Comparison of ENCODE assay signal across 26 mouse cellular contexts in the genomic region with DNA sequence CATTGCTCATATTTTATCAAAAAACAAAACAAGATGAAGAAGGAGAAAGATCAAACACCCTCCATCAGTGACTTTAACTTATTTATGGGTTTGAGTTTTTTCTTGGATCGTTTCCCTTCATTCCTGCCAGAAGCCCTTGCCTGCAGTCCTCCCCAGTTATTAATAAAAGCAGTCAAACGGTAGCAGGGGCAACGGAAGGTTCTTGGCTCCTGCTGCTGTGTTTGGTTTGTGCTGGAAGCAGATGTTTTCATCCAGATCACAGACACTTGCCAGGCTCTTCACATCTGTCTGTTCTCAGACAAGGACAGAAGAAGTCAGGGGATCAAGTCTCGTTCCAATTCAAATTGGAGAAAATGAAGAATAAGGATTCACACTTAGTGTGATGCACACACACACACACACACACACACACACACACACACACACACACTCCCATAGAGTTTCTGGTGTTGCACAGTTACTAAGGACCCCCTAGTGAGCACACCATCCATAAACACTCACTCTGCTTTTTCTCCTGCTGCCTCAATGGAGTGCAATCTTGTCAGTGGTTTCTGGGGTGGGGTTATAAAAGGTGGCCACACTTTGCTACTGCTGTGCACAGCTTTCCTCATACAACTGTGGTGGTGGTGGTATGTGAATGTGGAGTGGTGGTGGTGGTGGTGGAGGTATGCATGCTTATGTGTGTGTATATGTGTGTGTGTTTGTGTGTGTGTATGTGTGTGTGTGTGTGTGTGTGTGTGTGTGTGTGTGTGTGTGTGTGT.
DNase-seq lines count a peak whose midpoint lies in the region; ATAC-seq and TF ChIP-seq lines count a peak whose summit lies in the region.
"Had no signal": no experiment of that assay in that cellular context is flagged by ENCODE, and none has a peak within 500 bp of the region (broad histone marks: within the 10 kb centered on the region; RNA-seq: fewer than 3 reads in every experiment).

No protein-coding gene starts in this region.

- no peak for TF ChIP-seq POLR2A in liver, adult 2 months (IDR thresholded peaks at IDR 0.05; ENCODE audit: extremely low read depth, insufficient read depth, low read length)

- no peak overlapping the region for H3K4me2 ChIP-seq in kidney, embryonic 14.5 days (replicated peaks; ENCODE audit: low read depth, low read length)
- H3K4me2 ChIP-seq in liver, postnatal 0 days (ENCODE audit: low read depth, low read length): no peak overlapping the region
- no peak overlapping the region for H3K4me2 ChIP-seq in midbrain, embryonic 11.5 days
- no peak overlapping the region for H3K4me2 ChIP-seq in midbrain, embryonic 16.5 days (ENCODE audit: low read length)
- H3K4me2 ChIP-seq: embryonic facial prominence, embryonic 15.5 days; forebrain, embryonic 12.5 days; liver, embryonic 15.5 days; neural tube, embryonic 15.5 days had no signal

- ATAC-seq in kidney, embryonic 14.5 days (ENCODE audit: low FRiP score, low TSS enrichment): 0 out of 2 replicates have a peak, but pooled peaks have one; percentile 20
- no peak for ATAC-seq in liver, postnatal 0 days
- ATAC-seq in midbrain, embryonic 11.5 days (ENCODE audit: low FRiP score): no peak
- ATAC-seq in midbrain, embryonic 16.5 days: no peak
- ATAC-seq: CD4-positive, CD25-positive, alpha-beta regulatory T cell, adult 4 months; forebrain, postnatal 0 days; hindbrain, embryonic 16.5 days had no signal

- no peaks in the 10 kb centered on the region for H3K79me2 ChIP-seq in liver, adult 2 months (ENCODE audit: control insufficient read depth, insufficient read depth, low read length)

- no peak for DNase-seq in kidney, postnatal 36 days
- DNase-seq in liver, adult 2 months (ENCODE audit: extremely low read depth, low read depth, low spot score): peak; percentile 3
- DNase-seq in liver, postnatal 0 days: no peak
- peak; percentile 54 for DNase-seq in midbrain, embryonic 11.5 days (ENCODE audit: low spot score, missing footprints)
- no peak for DNase-seq in gastrocnemius, postnatal 4 days (ENCODE audit: low spot score in 2 of 2)
- DNase-seq: adrenal gland, postnatal 25 days; cerebellum, adult 11-12 months; cerebellum, postnatal 10 days; forebrain, postnatal 0 days; kidney, postnatal 25 days; layer of hippocampus, postnatal 36 days; left cerebral cortex, postnatal 4 days; liver; midbrain, embryonic 14.5 days; retina, postnatal 1 day; right cerebral cortex, postnatal 14 days; thymus, postnatal 4 days had no signal

- no peaks in the 10 kb centered on the region for H3K36me3 ChIP-seq in kidney, embryonic 14.5 days (ENCODE audit: control insufficient read depth, insufficient read depth, low read length)
- H3K36me3 ChIP-seq in liver, adult 2 months (ENCODE audit: control insufficient read depth, insufficient read depth, low read length): no peaks in the 10 kb centered on the region
- no peaks in the 10 kb centered on the region for H3K36me3 ChIP-seq in liver, postnatal 0 days (replicated peaks; ENCODE audit: insufficient read depth, low read length)
- H3K36me3 ChIP-seq in midbrain, embryonic 11.5 days (ENCODE audit: control insufficient read depth, insufficient read depth, low read length): no peaks in the 10 kb centered on the region
- H3K36me3 ChIP-seq in midbrain, embryonic 16.5 days (ENCODE audit: control insufficient read depth, insufficient read depth, low read length): no peaks in the 10 kb centered on the region
- H3K36me3 ChIP-seq: embryonic facial prominence, embryonic 15.5 days; forebrain, embryonic 12.5 days; liver, embryonic 15.5 days; neural tube, embryonic 15.5 days had no signal

- WGBS in kidney, embryonic 14.5 days: 27% methylated on average over 4 of the region's 4 CpGs
- 67% methylated on average over 4 of the region's 4 CpGs for WGBS in liver, adult 2 months
- WGBS in liver, postnatal 0 days (ENCODE audit: insufficient replicate concordance): 63% methylated on average over 4 of the region's 4 CpGs
- 79% methylated on average over 4 of the region's 4 CpGs for WGBS in midbrain, embryonic 11.5 days
- 77% methylated on average over 4 of the region's 4 CpGs for WGBS in midbrain, embryonic 16.5 days

- no peak overlapping the region for H3K27ac ChIP-seq in kidney, embryonic 14.5 days (ENCODE audit: low read depth, low read length)
- no peak overlapping the region for H3K27ac ChIP-seq in liver, adult 2 months (replicated peaks; ENCODE audit: insufficient read depth, low read depth, low read length)
- no peak overlapping the region for H3K27ac ChIP-seq in liver, postnatal 0 days (ENCODE audit: low read depth)
- no peak overlapping the region for H3K27ac ChIP-seq in midbrain, embryonic 11.5 days (ENCODE audit: low read depth, low read length)
- no peak overlapping the region for H3K27ac ChIP-seq in midbrain, embryonic 16.5 days (ENCODE audit: low read length)
- H3K27ac ChIP-seq: embryonic facial prominence, embryonic 15.5 days; forebrain, embryonic 12.5 days; liver, embryonic 15.5 days; macrophage; neural tube, embryonic 15.5 days had no signal

- no peaks in the 10 kb centered on the region for H3K4me1 ChIP-seq in kidney, embryonic 14.5 days (ENCODE audit: control insufficient read depth, insufficient read depth, low read length)
- no peaks in the 10 kb centered on the region for H3K4me1 ChIP-seq in liver, adult 2 months (ENCODE audit: control insufficient read depth, insufficient read depth, low read length)
- H3K4me1 ChIP-seq in liver, postnatal 0 days (ENCODE audit: insufficient read depth): no peaks in the 10 kb centered on the region
- no peaks in the 10 kb centered on the region for H3K4me1 ChIP-seq in midbrain, embryonic 11.5 days (ENCODE audit: control insufficient read depth, insufficient read depth, low read length)
- no peaks in the 10 kb centered on the region for H3K4me1 ChIP-seq in midbrain, embryonic 16.5 days (ENCODE audit: control insufficient read depth, insufficient read depth, low read length)
- H3K4me1 ChIP-seq: forebrain, embryonic 12.5 days; liver, embryonic 15.5 days; neural tube, embryonic 15.5 days had no signal

- no peaks in the 10 kb centered on the region for H3K27me3 ChIP-seq in kidney, embryonic 14.5 days (ENCODE audit: control insufficient read depth, insufficient read depth, low read length)
- H3K27me3 ChIP-seq in liver, adult 2 months (ENCODE audit: control insufficient read depth, insufficient read depth, low read length): no peaks in the 10 kb centered on the region
- no peaks in the 10 kb centered on the region for H3K27me3 ChIP-seq in liver, postnatal 0 days (ENCODE audit: insufficient read depth, low read length)
- no peaks in the 10 kb centered on the region for H3K27me3 ChIP-seq in midbrain, embryonic 11.5 days (ENCODE audit: control insufficient read depth, insufficient read depth, low read length)
- H3K27me3 ChIP-seq in midbrain, embryonic 16.5 days (ENCODE audit: control insufficient read depth, insufficient read depth, low read depth, low read length): no peaks in the 10 kb centered on the region
- H3K27me3 ChIP-seq: embryonic facial prominence, embryonic 15.5 days; forebrain, embryonic 12.5 days; liver, embryonic 15.5 days; neural tube, embryonic 15.5 days had no signal

- no peak overlapping the region for H3K9ac ChIP-seq in kidney, embryonic 14.5 days (ENCODE audit: low read depth, low read length)
- no peak overlapping the region for H3K9ac ChIP-seq in liver, adult 2 months (ENCODE audit: low read depth, low read length)
- H3K9ac ChIP-seq in liver, postnatal 0 days (replicated peaks): no peak overlapping the region
- no peak overlapping the region for H3K9ac ChIP-seq in midbrain, embryonic 11.5 days (ENCODE audit: low read length)
- no peak overlapping the region for H3K9ac ChIP-seq in midbrain, embryonic 16.5 days (ENCODE audit: low read depth, low read length)
- H3K9ac ChIP-seq: embryonic facial prominence, embryonic 15.5 days; forebrain, embryonic 12.5 days; forebrain, postnatal 0 days; liver, embryonic 15.5 days; neural tube, embryonic 15.5 days had no signal

- no peak for TF ChIP-seq EP300 in liver, postnatal 0 days (IDR thresholded peaks at IDR 0.05; ENCODE audit: low read depth)

- no peaks in the 10 kb centered on the region for H3K9me3 ChIP-seq in kidney, embryonic 14.5 days (ENCODE audit: control insufficient read depth, low read length)
- H3K9me3 ChIP-seq in liver, postnatal 0 days (ENCODE audit: low read length): no peaks in the 10 kb centered on the region
- H3K9me3 ChIP-seq in midbrain, embryonic 11.5 days (ENCODE audit: control insufficient read depth, low read length): no peaks in the 10 kb centered on the region; the same call in 1 of the 2 replicates
- 0 out of 2 replicates have a peak, but pooled peaks cover 2% of the 10 kb centered on the region for H3K9me3 ChIP-seq in midbrain, embryonic 16.5 days (replicated peaks; ENCODE audit: control insufficient read depth, low read length, poor library complexity, severe bottlenecking)
- H3K9me3 ChIP-seq: embryonic facial prominence, embryonic 15.5 days; forebrain, embryonic 12.5 days; liver, embryonic 15.5 days; neural tube, embryonic 15.5 days had no signal

- TF ChIP-seq CTCF in liver, adult 2 months (IDR thresholded peaks at IDR 0.05; ENCODE audit: low read depth, low read length): no peak
- no peak for TF ChIP-seq CTCF in liver, postnatal 0 days (IDR thresholded peaks at IDR 0.05; ENCODE audit: low read depth)

- H3K4me3 ChIP-seq in kidney, embryonic 14.5 days (ENCODE audit: low read length): no peak overlapping the region
- H3K4me3 ChIP-seq in liver, adult 2 months (ENCODE audit: insufficient read depth, low read depth, low read length): no peak overlapping the region
- no peak overlapping the region for H3K4me3 ChIP-seq in liver, postnatal 0 days (ENCODE audit: low read depth, low read length)
- no peak overlapping the region for H3K4me3 ChIP-seq in midbrain, embryonic 11.5 days (ENCODE audit: low read depth, low read length)
- H3K4me3 ChIP-seq in midbrain, embryonic 16.5 days (ENCODE audit: low read depth, low read length): no peak overlapping the region
- H3K4me3 ChIP-seq: embryonic facial prominence, embryonic 15.5 days; forebrain, embryonic 12.5 days; liver, embryonic 15.5 days; neural tube, embryonic 15.5 days had no signal

Comparison
In these comparisons a context has a peak if more than half of its experiments do, and no peak if none do; other contexts are left out.
1. DNase-seq: peak in liver, adult 2 months (single experiment) and midbrain, embryonic 11.5 days (single experiment); none in kidney, postnatal 36 days (0 of 2), liver, postnatal 0 days (single experiment) and gastrocnemius, postnatal 4 days (0 of 2).